Mouse (Mus musculus) liver, embryonic 14.5 days (tissue): Measurements from ENCODE around the gene Cmtr1. TPM values are rescaled to one million over a fixed set of nuclear protein-coding genes. Genes with fewer than 3 reads are reported as not detected.

ENCODE experiments used
- ATAC-seq: fragments of 200-750 bp; cut with Nextera tagmentation; 2 replicates; pipeline ENCODE4 v1.8.0; 2017; ENCODE audit warnings: moderate number of reproducible peaks, mild to moderate bottlenecking, moderate library complexity; ENCODE audit not compliant: insufficient read depth
- DNase-seq, 3 experiments: peaks; one replicate each; pipeline ENCODE4 v3.0.0-alpha.2; 2012 to 2013; ENCODE audit warnings: low read depth in 3 of 3, low spot score in 3 of 3
- H3K27ac ChIP-seq: fragments of 300-500 bp; sonication (generic); 2 replicates; pipeline ENCODE4 v1.5.1; 2014; ENCODE audit warnings: moderate library complexity, mild to moderate bottlenecking, control low read depth, inconsistent platforms
- H3K27me3 ChIP-seq: fragments of 300-500 bp; sonication (generic); 2 replicates; pipeline ENCODE4 v1.6.1; 2014; ENCODE audit warnings: mild to moderate bottlenecking, low read length, moderate library complexity; ENCODE audit not compliant: control insufficient read depth, insufficient read depth
- H3K36me3 ChIP-seq: fragments of 300-500 bp; sonication (generic); replicated peaks from 2 replicates; pipeline ENCODE4 v1.6.1; 2014; ENCODE audit warnings: low read depth; ENCODE audit not compliant: control insufficient read depth, insufficient read depth
- H3K4me1 ChIP-seq, 2 experiments: fragments of 200-500 bp in 1 of 2; fragments of 300-500 bp in 1 of 2; sonication (generic) in 1 of 2; replicated peaks; 2 replicates each; pipeline ENCODE4 v1.6.1; 2012 to 2014; ENCODE audit warnings: antibody characterized with exemption in 1 of 2, inconsistent platforms in 1 of 2, low read length in 1 of 2; ENCODE audit not compliant: control insufficient read depth in 2 of 2, insufficient read depth in 2 of 2
- H3K4me2 ChIP-seq: fragments of 300-500 bp; sonication (generic); 2 replicates; pipeline ENCODE4 v1.6.1; 2014; ENCODE audit warnings: low read depth, mild to moderate bottlenecking, control low read depth, moderate library complexity
- H3K4me3 ChIP-seq, 2 experiments: fragments of 200-500 bp in 1 of 2; fragments of 300-500 bp in 1 of 2; sonication (generic) in 1 of 2; 2 replicates each; pipeline ENCODE4 v1.5.1; 2012 to 2014; ENCODE audit warnings: low read depth in 2 of 2, low read length in 2 of 2, mild to moderate bottlenecking in 2 of 2, control low read depth in 1 of 2, inconsistent platforms in 1 of 2, moderate library complexity in 1 of 2; ENCODE audit not compliant: insufficient read depth in 1 of 2
- H3K9ac ChIP-seq: fragments of 300-500 bp; sonication (generic); replicated peaks from 2 replicates; pipeline ENCODE4 v1.6.1; 2014; ENCODE audit warnings: mild to moderate bottlenecking, control low read depth, moderate library complexity
- H3K9me3 ChIP-seq: fragments of 300-500 bp; sonication (generic); 2 replicates; pipeline ENCODE4 v1.6.1; 2016; ENCODE audit warnings: low read length, mixed read lengths; ENCODE audit not compliant: control insufficient read depth
- CTCF ChIP-seq: IDR thresholded peaks from 2 replicates; pipeline ENCODE4 v1.5.1; 2016; ENCODE audit warnings: antibody characterized with exemption, low read depth, control low read depth
- EP300 ChIP-seq: IDR thresholded peaks from 2 replicates; pipeline ENCODE4 v1.6.1; 2016; ENCODE audit warnings: antibody characterized with exemption, low read depth
- WGBS: fragments of 180-500 bp; shearing (Covaris S2); extraction: QIAGEN DNeasy Blood & Tissue Kit; methylation state at CpG from one replicate; pipeline ENCODE4 v1.1.7; 2014; ENCODE audit not compliant: insufficient replicate concordance; 5-methylcytosine and 5-hydroxymethylcytosine counted together
- polyA plus RNA-seq, 2 experiments: library from polyadenylated mRNA; depleted of rRNA in 1 of 2; stranded (reverse) in 1 of 2; unstranded in 1 of 2; fragments of >200 nt; fragmentation: Nextera tagmentation in 1 of 2; extraction: Ambion mirVana in 1 of 2; gene quantifications; 2 replicates each; pipeline versions ENCODE4 v1.2.1 to v1.2.3; 2012 to 2014

The Cmtr1 gene
- polyA plus RNA-seq, 2 experiments, result 14.9 to 55.9 TPM

GRCm38 (mm10) chr17:29673325-29673724 lies 12.9 kb downstream of the Cmtr1 start:
- no peaks in the 10 kb centered on the region for H3K27me3 ChIP-seq
- no peak overlapping the region for H3K9ac ChIP-seq
- DNase-seq (no peak), ATAC-seq (no peak)
- peaks cover 21 to 22% of the 10 kb centered on the region in 2 experiments for H3K4me1 ChIP-seq
- H3K27ac ChIP-seq, result no peak overlapping the region
- TF ChIP-seq CTCF (no peak), EP300 (no peak)
- H3K36me3 ChIP-seq, result peaks cover 62% of the 10 kb centered on the region
- H3K4me3 ChIP-seq, result no peak overlapping the region
- H3K9me3 ChIP-seq, result no peaks in the 10 kb centered on the region
- no peak overlapping the region for H3K4me2 ChIP-seq
- 76% methylated on average over 4 of the region's 4 CpGs for WGBS

- H3K9ac ChIP-seq, result no peak overlapping the region
- 82% methylated on average over 8 of the region's 8 CpGs for WGBS
- H3K27me3 ChIP-seq, result no peaks in the 10 kb centered on the region
- H3K4me1 ChIP-seq, result no peaks in the 10 kb centered on the region; a peak in 1 of 4 replicates
- peaks cover 86% of the 10 kb centered on the region for H3K36me3 ChIP-seq
- ATAC-seq, result no peak
- no peak overlapping the region for H3K27ac ChIP-seq
- H3K4me3 ChIP-seq, result no peak overlapping the region
- no peak overlapping the region for H3K4me2 ChIP-seq
- TF ChIP-seq EP300 (no peak), CTCF (no peak)
- DNase-seq, result no peak
- no peaks in the 10 kb centered on the region for H3K9me3 ChIP-seq
These were observed 18.1 kb downstream of the Cmtr1 start for GRCm38 (mm10) chr17:29678526-29678925.

GRCm38 (mm10) chr17:29679038-29679767 lies 18.8 kb downstream of the Cmtr1 start:
- Histone ChIP-seq H3K36me3 (peaks cover 81% of the 10 kb centered on the region), H3K4me3 (no peak overlapping the region)
- TF ChIP-seq EP300, result no peak
- no peak for TF ChIP-seq CTCF

GRCm38 (mm10) chr17:29680174-29680573 lies 19.8 kb downstream of the Cmtr1 start:
- no peak for ATAC-seq
- Histone ChIP-seq H3K9ac (no peak overlapping the region), H3K4me1 (peaks cover 13 to 14% of the 10 kb centered on the region in 2 experiments), H3K27me3 (no peaks in the 10 kb centered on the region), H3K4me2 (no peak overlapping the region), H3K36me3 (peaks cover 80% of the 10 kb centered on the region), H3K4me3 (no peak overlapping the region), H3K9me3 (no peaks in the 10 kb centered on the region), H3K27ac (no peak overlapping the region)
- TF ChIP-seq CTCF (no peak), EP300 (no peak)
- DNase-seq, result no peak
- WGBS, result 79% methylated on average over 2 of the region's 2 CpGs

More at GRCm38 (mm10) chr17:29679038-29679767, 18.8 kb downstream of the Cmtr1 start:
- H3K9ac ChIP-seq, result no peak overlapping the region
- H3K27me3 ChIP-seq, result no peaks in the 10 kb centered on the region
- no peaks in the 10 kb centered on the region for H3K9me3 ChIP-seq
- no peak overlapping the region for H3K27ac ChIP-seq
- no peak for ATAC-seq
- no peak overlapping the region for H3K4me2 ChIP-seq
- H3K4me1 ChIP-seq, result peaks cover 5% of the 10 kb centered on the region in 2 experiments
- 74% methylated on average over 6 of the region's 6 CpGs for WGBS
- no peak for DNase-seq

- 73% methylated on average over 2 of the region's 2 CpGs for WGBS
- TF ChIP-seq CTCF (no peak), EP300 (no peak)
- Histone ChIP-seq H3K27me3 (no peaks in the 10 kb centered on the region), H3K4me1 (peaks cover 17 to 21% of the 10 kb centered on the region in 2 experiments), H3K4me2 (no peak overlapping the region), H3K9me3 (no peaks in the 10 kb centered on the region), H3K4me3 (no peak overlapping the region), H3K36me3 (peaks cover 79% of the 10 kb centered on the region), H3K27ac (no peak overlapping the region), H3K9ac (no peak overlapping the region)
- DNase-seq, result no peak
- ATAC-seq, result no peak
These were observed 20.5 kb downstream of the Cmtr1 start for GRCm38 (mm10) chr17:29680921-29681320.
